Mouse (Mus musculus): ENCODE results near the gene Zcchc24. TPM values are rescaled to one million over a fixed set of nuclear protein-coding genes. Genes with fewer than 3 reads are reported as not detected.

The Zcchc24 gene
- polyA plus RNA-seq, 2 experiments, result 5.7 TPM

GRCm38 (mm10) chr14:25789207-25789606 lies 20.4 kb upstream of the Zcchc24 start:
- Histone ChIP-seq H3K4me1 (replicated peaks; ENCODE audit: control insufficient read depth in 2 of 2, insufficient read depth in 2 of 2, low read length in 1 of 2) (peaks cover 0 to 5% of the 10 kb centered on the region in 2 experiments; a peak in 2 of 4 replicates), H3K27me3 (ENCODE audit: control insufficient read depth, insufficient read depth, low read length) (no peaks in the 10 kb centered on the region), H3K36me3 (replicated peaks; ENCODE audit: control insufficient read depth, insufficient read depth, low read depth) (no peaks in the 10 kb centered on the region), H3K27ac (no peak overlapping the region), H3K9ac (replicated peaks) (no peak overlapping the region), H3K9me3 (ENCODE audit: control insufficient read depth, low read length) (no peaks in the 10 kb centered on the region), H3K4me2 (ENCODE audit: low read depth) (no peak overlapping the region), H3K4me3 (ENCODE audit: insufficient read depth in 1 of 2, low read depth in 2 of 2, low read length in 2 of 2) (no peak overlapping the region)
- ATAC-seq (ENCODE audit: insufficient read depth) (no peak), DNase-seq (ENCODE audit: low read depth in 3 of 3, low spot score in 3 of 3) (no peak)
- TF ChIP-seq EP300 (IDR thresholded peaks at IDR 0.05; ENCODE audit: low read depth) (no peak), CTCF (IDR thresholded peaks at IDR 0.05; ENCODE audit: low read depth) (no peak)

- no peaks in the 10 kb centered on the region for H3K36me3 ChIP-seq (replicated peaks; ENCODE audit: control insufficient read depth, insufficient read depth, low read depth)
- H3K9me3 ChIP-seq (ENCODE audit: control insufficient read depth, low read length), result no peaks in the 10 kb centered on the region
- H3K4me2 ChIP-seq (ENCODE audit: low read depth), result no peak overlapping the region
- H3K4me3 ChIP-seq (ENCODE audit: insufficient read depth in 1 of 2, low read depth in 2 of 2, low read length in 2 of 2), result no peak overlapping the region
- DNase-seq (ENCODE audit: low read depth in 3 of 3, low spot score in 3 of 3) (no peak), ATAC-seq (ENCODE audit: insufficient read depth) (no peak)
- H3K27me3 ChIP-seq (ENCODE audit: control insufficient read depth, insufficient read depth, low read length), result no peaks in the 10 kb centered on the region
- H3K27ac ChIP-seq, result no peak overlapping the region
- WGBS (ENCODE audit: insufficient replicate concordance), result 24% methylated on average over 5 of the region's 5 CpGs
- TF ChIP-seq CTCF (IDR thresholded peaks at IDR 0.05; ENCODE audit: low read depth) (no peak), EP300 (IDR thresholded peaks at IDR 0.05; ENCODE audit: low read depth) (no peak)
- H3K9ac ChIP-seq (replicated peaks), result no peak overlapping the region
- H3K4me1 ChIP-seq (replicated peaks; ENCODE audit: control insufficient read depth in 2 of 2, insufficient read depth in 2 of 2, low read length in 1 of 2), result peaks cover 0 to 5% of the 10 kb centered on the region in 2 experiments; a peak in 2 of 4 replicates
Observed at GRCm38 (mm10) chr14:25788201-25788600, 19.4 kb upstream of the Zcchc24 start.

- DNase-seq (ENCODE audit: low read depth in 3 of 3, low spot score in 3 of 3), result no peak
- peaks cover 0 to 5% of the 10 kb centered on the region in 2 experiments; a peak in 2 of 4 replicates for H3K4me1 ChIP-seq (replicated peaks; ENCODE audit: control insufficient read depth in 2 of 2, insufficient read depth in 2 of 2, low read length in 1 of 2)
- TF ChIP-seq CTCF (IDR thresholded peaks at IDR 0.05; ENCODE audit: low read depth), result no peak
- no peak for TF ChIP-seq EP300 (IDR thresholded peaks at IDR 0.05; ENCODE audit: low read depth)
- no peaks in the 10 kb centered on the region for H3K9me3 ChIP-seq (ENCODE audit: control insufficient read depth, low read length)
- H3K36me3 ChIP-seq (replicated peaks; ENCODE audit: control insufficient read depth, insufficient read depth, low read depth), result no peaks in the 10 kb centered on the region
- no peak overlapping the region for H3K4me2 ChIP-seq (ENCODE audit: low read depth)
- H3K9ac ChIP-seq (replicated peaks), result no peak overlapping the region
- no peak overlapping the region for H3K4me3 ChIP-seq (ENCODE audit: insufficient read depth in 1 of 2, low read depth in 2 of 2, low read length in 2 of 2)
- no peaks in the 10 kb centered on the region for H3K27me3 ChIP-seq (ENCODE audit: control insufficient read depth, insufficient read depth, low read length)
- ATAC-seq (ENCODE audit: insufficient read depth), result no peak
- no peak overlapping the region for H3K27ac ChIP-seq
- 74% methylated on average over 12 of the region's 12 CpGs for WGBS (ENCODE audit: insufficient replicate concordance)
Observed at GRCm38 (mm10) chr14:25787387-25787910, 18.6 kb upstream of the Zcchc24 start.

GRCm38 (mm10) chr14:25786959-25787358 lies 18.1 kb upstream of the Zcchc24 start:
- no peak for TF ChIP-seq EP300 (IDR thresholded peaks at IDR 0.05; ENCODE audit: low read depth)
- no peak for TF ChIP-seq CTCF (IDR thresholded peaks at IDR 0.05; ENCODE audit: low read depth)
- Histone ChIP-seq H3K4me1 (replicated peaks; ENCODE audit: control insufficient read depth in 2 of 2, insufficient read depth in 2 of 2, low read length in 1 of 2) (peaks cover 0 to 5% of the 10 kb centered on the region in 2 experiments; a peak in 2 of 4 replicates), H3K4me2 (ENCODE audit: low read depth) (no peak overlapping the region), H3K9me3 (ENCODE audit: control insufficient read depth, low read length) (no peaks in the 10 kb centered on the region), H3K9ac (replicated peaks) (no peak overlapping the region), H3K36me3 (replicated peaks; ENCODE audit: control insufficient read depth, insufficient read depth, low read depth) (no peaks in the 10 kb centered on the region), H3K4me3 (ENCODE audit: insufficient read depth in 1 of 2, low read depth in 2 of 2, low read length in 2 of 2) (no peak overlapping the region), H3K27me3 (ENCODE audit: control insufficient read depth, insufficient read depth, low read length) (no peaks in the 10 kb centered on the region), H3K27ac (no peak overlapping the region)
- DNase-seq (ENCODE audit: low read depth in 3 of 3, low spot score in 3 of 3), result no peak
- 43% methylated on average over 5 of the region's 5 CpGs for WGBS (ENCODE audit: insufficient replicate concordance)
- no peak for ATAC-seq (ENCODE audit: insufficient read depth)

- DNase-seq (ENCODE audit: low read depth in 3 of 3, low spot score in 3 of 3) (no peak), ATAC-seq (ENCODE audit: insufficient read depth) (no peak)
- no peaks in the 10 kb centered on the region for H3K9me3 ChIP-seq (ENCODE audit: control insufficient read depth, low read length)
- H3K4me2 ChIP-seq (ENCODE audit: low read depth), result no peak overlapping the region
- no peak overlapping the region for H3K9ac ChIP-seq (replicated peaks)
- no peaks in the 10 kb centered on the region for H3K27me3 ChIP-seq (ENCODE audit: control insufficient read depth, insufficient read depth, low read length)
- WGBS (ENCODE audit: insufficient replicate concordance), result 46% methylated on average over 4 of the region's 4 CpGs
- 0 out of 4 replicates have a peak, but pooled peaks cover 0 to 2% of the 10 kb centered on the region in 2 experiments for H3K4me1 ChIP-seq (replicated peaks; ENCODE audit: control insufficient read depth in 2 of 2, insufficient read depth in 2 of 2, low read length in 1 of 2)
- no peak overlapping the region for H3K4me3 ChIP-seq (ENCODE audit: insufficient read depth in 1 of 2, low read depth in 2 of 2, low read length in 2 of 2)
- H3K27ac ChIP-seq, result no peak overlapping the region
- TF ChIP-seq EP300 (IDR thresholded peaks at IDR 0.05; ENCODE audit: low read depth) (no peak), CTCF (IDR thresholded peaks at IDR 0.05; ENCODE audit: low read depth) (no peak)
- no peaks in the 10 kb centered on the region for H3K36me3 ChIP-seq (replicated peaks; ENCODE audit: control insufficient read depth, insufficient read depth, low read depth)
Observed at GRCm38 (mm10) chr14:25785210-25785609, 16.4 kb upstream of the Zcchc24 start.
